Mouse (Mus musculus): ENCODE measurements at regions not wholly inside any gene's neighbourhood (a gene's known extent, or its start where the extent isn't known, plus 50 kb on each side); places are given as distances from the start of the nearest gene placed in this dataset.

DNA sequence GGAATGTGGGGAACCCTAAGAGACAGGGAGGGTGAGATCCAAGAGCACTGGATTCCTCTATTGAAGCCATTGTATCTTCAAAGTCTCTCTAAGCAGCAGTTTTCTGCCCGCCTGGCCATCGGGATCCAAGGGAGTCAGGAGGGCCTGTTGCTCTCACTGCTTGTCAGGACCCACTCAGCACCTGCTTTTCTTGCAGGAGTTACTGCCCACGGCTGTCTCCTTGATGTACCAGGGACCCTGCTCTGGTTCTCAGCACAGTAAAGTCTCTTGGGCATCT lies 224.2 kb downstream of the Cdc5l start:
- H3K4me2 ChIP-seq (ENCODE audit: low read length), result no peak overlapping the region
- H3K4me3 ChIP-seq (ENCODE audit: low read depth, low read length), result no peak overlapping the region
- no peaks in the 10 kb centered on the region for H3K4me1 ChIP-seq (ENCODE audit: control insufficient read depth, insufficient read depth, low read length)
- H3K27me3 ChIP-seq (replicated peaks; ENCODE audit: control insufficient read depth, insufficient read depth, low read length), result no peaks in the 10 kb centered on the region
- DNase-seq (ENCODE audit: low spot score) (no peak), ATAC-seq (no peak)
- WGBS, result 77% methylated on average over 3 of the region's 3 CpGs
- H3K9ac ChIP-seq (ENCODE audit: low read length), result no peak overlapping the region
- no peaks in the 10 kb centered on the region for H3K36me3 ChIP-seq (ENCODE audit: control insufficient read depth, insufficient read depth, low read length)
- H3K27ac ChIP-seq (ENCODE audit: low read depth, low read length), result no peak overlapping the region
- H3K9me3 ChIP-seq (replicated peaks; ENCODE audit: control insufficient read depth, low read length), result no peaks in the 10 kb centered on the region

DNA sequence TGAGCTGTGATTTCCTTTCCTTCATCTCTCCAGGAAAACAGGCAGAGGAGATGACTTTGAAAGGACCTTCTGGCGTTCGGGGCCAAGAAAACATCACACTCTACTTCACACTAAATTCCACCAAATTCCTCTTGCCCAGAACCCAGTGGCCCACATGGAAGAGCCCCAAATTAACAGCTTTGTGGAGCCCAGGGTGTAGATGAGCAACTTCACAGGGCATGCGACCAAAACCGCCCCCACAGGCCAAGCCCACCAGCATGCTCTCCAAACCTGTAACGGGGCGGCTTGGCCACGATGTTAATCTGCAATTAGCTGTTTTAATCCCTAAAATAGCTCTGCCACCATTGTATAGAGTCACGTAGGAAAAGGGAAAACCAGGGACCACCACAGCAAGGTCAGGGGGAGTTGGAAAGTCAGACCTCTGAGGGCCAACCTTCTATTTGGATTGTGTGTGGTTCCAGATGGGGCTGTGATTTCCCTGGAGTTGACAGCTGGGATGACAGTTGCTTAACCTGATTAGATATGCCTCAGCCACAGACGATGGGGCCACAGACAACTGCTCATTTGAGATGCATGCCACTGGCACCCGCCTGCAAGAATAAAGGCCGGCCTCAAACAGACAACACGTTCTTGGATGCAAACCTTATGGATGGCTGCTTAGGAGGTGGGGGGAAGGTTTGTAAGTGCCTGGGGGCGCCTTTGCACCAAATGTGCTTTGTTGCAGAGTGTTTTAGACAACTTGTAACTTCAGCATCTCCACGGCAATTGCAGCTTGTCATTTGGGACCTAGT lies 224.7 kb downstream of the Cdc5l start:
- H3K36me3 ChIP-seq (ENCODE audit: control insufficient read depth, insufficient read depth, low read length), result no peaks in the 10 kb centered on the region
- no peaks in the 10 kb centered on the region for H3K27me3 ChIP-seq (replicated peaks; ENCODE audit: control insufficient read depth, insufficient read depth, low read length)
- H3K9ac ChIP-seq (ENCODE audit: low read length), result no peak overlapping the region
- ATAC-seq, result no peak
- no peak overlapping the region for H3K4me2 ChIP-seq (ENCODE audit: low read length)
- no peaks in the 10 kb centered on the region for H3K9me3 ChIP-seq (replicated peaks; ENCODE audit: control insufficient read depth, low read length)
- 45% methylated on average over 14 of the region's 14 CpGs for WGBS
- no peak overlapping the region for H3K4me3 ChIP-seq (ENCODE audit: low read depth, low read length)
- H3K27ac ChIP-seq (ENCODE audit: low read depth, low read length), result no peak overlapping the region
- peak; percentile 13 for DNase-seq (ENCODE audit: low spot score)
- H3K4me1 ChIP-seq (ENCODE audit: control insufficient read depth, insufficient read depth, low read length), result no peaks in the 10 kb centered on the region

DNA sequence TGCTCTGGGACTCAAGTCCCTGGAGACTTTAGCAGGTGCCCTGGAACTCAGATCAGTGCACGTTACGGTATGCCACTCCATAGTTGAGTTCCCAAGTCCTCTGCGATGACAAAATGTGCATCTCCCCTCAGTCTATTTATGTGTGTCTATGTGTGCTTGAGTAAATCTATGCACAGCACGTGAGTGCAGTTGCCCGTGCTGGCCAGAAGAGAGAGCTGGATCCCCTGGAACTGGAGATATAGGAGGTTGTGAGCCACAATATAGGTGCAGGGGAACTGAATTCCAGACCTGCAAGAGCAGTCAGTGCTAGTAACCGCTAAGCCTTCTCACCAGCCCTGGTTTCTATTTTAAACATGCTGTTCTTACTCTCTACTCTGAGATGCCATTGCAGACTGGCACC lies 237.8 kb downstream of the Cdc5l start:
- DNase-seq (ENCODE audit: low spot score) (no peak), ATAC-seq (no peak)
- H3K27me3 ChIP-seq (replicated peaks; ENCODE audit: control insufficient read depth, insufficient read depth, low read length), result no peaks in the 10 kb centered on the region
- 92% methylated on average over 6 of the region's 6 CpGs for WGBS
- no peak overlapping the region for H3K4me3 ChIP-seq (ENCODE audit: low read depth, low read length)
- no peak overlapping the region for H3K9ac ChIP-seq (ENCODE audit: low read length)
- no peak overlapping the region for H3K4me2 ChIP-seq (ENCODE audit: low read length)
- H3K9me3 ChIP-seq (replicated peaks; ENCODE audit: control insufficient read depth, low read length), result no peaks in the 10 kb centered on the region
- no peak overlapping the region for H3K27ac ChIP-seq (ENCODE audit: low read depth, low read length)
- H3K36me3 ChIP-seq (ENCODE audit: control insufficient read depth, insufficient read depth, low read length), result no peaks in the 10 kb centered on the region
- no peaks in the 10 kb centered on the region for H3K4me1 ChIP-seq (ENCODE audit: control insufficient read depth, insufficient read depth, low read length)

DNA sequence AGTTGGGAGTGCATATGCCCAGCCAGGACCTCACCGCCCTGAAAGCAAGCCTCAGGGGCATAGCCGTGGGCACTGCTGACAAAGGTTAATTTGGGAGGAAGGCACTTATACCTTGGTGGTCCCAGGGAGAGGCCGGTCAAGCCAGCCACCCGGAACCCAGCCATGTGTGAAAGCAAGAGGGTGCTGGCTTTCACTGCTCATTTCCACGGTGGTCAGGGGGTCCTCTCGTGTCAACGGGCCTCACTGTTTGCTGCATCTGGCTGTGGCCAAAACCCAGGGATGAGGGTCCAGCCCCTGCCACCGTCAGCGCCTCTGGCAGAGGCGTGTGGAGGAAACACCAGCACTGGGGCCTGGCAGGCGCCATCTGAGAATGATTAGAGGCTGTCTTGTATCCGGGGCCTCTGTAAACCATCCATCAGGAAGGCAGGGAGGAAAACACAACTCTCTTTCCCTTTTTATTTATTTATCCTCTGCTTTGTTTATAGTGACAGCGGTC lies 238.7 kb downstream of the Cdc5l start:
- WGBS, result 79% methylated on average over 13 of the region's 13 CpGs
- no peak overlapping the region for H3K27ac ChIP-seq (ENCODE audit: low read depth, low read length)

DNA sequence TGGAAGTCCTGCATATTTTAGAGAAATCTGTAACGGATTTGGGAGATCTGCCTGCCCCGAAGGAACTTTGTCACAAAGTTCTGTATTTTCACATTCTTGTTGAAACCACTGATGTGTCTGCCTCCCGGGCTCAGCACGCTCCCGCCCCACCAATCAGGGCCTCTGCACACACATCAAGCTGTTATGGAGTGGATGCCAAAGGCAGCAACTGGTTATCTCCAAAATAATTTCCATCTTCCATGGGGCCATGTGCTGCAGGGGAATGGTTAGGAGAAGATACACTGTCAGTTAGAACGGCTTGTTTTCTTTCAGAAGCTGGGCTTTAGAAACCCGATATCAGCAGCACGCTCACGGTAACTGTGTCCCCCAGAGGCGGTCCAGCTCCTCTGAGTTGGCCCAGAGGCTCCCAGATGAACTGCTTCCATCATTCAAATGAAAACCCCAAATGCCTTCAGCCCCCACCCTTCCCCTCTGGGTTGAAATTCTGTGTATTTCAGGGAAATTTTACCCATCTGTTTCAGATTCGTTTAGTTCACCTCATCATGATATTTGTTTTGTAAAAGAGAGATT lies 240.0 kb downstream of the Cdc5l start:
- no peak overlapping the region for H3K9ac ChIP-seq (ENCODE audit: low read length)
- H3K36me3 ChIP-seq (ENCODE audit: control insufficient read depth, insufficient read depth, low read length), result no peaks in the 10 kb centered on the region
- no peaks in the 10 kb centered on the region for H3K9me3 ChIP-seq (replicated peaks; ENCODE audit: control insufficient read depth, low read length)
- DNase-seq (ENCODE audit: low spot score) (no peak), ATAC-seq (no peak)
- H3K4me2 ChIP-seq (ENCODE audit: low read length), result no peak overlapping the region
- WGBS, result 71% methylated on average over 11 of the region's 11 CpGs
- no peak overlapping the region for H3K27ac ChIP-seq (ENCODE audit: low read depth, low read length)
- H3K4me3 ChIP-seq (ENCODE audit: low read depth, low read length), result no peak overlapping the region
- no peaks in the 10 kb centered on the region for H3K4me1 ChIP-seq (ENCODE audit: control insufficient read depth, insufficient read depth, low read length)
- no peaks in the 10 kb centered on the region for H3K27me3 ChIP-seq (replicated peaks; ENCODE audit: control insufficient read depth, insufficient read depth, low read length)

More for the DNA sequence above, 238.7 kb downstream of the Cdc5l start:
- Histone ChIP-seq H3K27me3 (replicated peaks; ENCODE audit: control insufficient read depth, insufficient read depth, low read length) (no peaks in the 10 kb centered on the region), H3K4me2 (ENCODE audit: low read length) (no peak overlapping the region), H3K4me3 (ENCODE audit: low read depth, low read length) (no peak overlapping the region), H3K9me3 (replicated peaks; ENCODE audit: control insufficient read depth, low read length) (no peaks in the 10 kb centered on the region), H3K4me1 (ENCODE audit: control insufficient read depth, insufficient read depth, low read length) (no peaks in the 10 kb centered on the region), H3K9ac (ENCODE audit: low read length) (no peak overlapping the region), H3K36me3 (ENCODE audit: control insufficient read depth, insufficient read depth, low read length) (no peaks in the 10 kb centered on the region)
- ATAC-seq, result no peak
- DNase-seq (ENCODE audit: low spot score), result no peak

DNA sequence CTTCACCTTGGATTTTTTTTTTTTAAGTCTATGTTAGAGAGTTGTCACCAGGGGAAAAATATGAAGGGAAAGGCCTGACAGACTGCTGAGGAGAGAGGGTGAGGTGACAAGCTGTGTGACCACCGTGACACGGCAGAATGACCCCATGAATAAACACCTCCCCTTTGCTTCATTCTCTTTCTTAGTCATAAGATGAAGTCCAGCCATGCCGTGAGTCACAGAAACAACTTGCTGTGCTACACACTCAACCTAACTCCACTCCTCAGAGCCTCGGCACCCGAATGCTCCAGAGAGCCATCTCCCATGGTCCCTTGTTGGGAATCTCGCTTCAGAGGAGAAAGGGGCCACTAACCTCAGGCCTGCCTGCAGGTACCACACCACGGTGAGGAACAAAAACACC lies 246.1 kb downstream of the Cdc5l start:
- Histone ChIP-seq H3K4me1 (ENCODE audit: control insufficient read depth, insufficient read depth, low read length) (no peaks in the 10 kb centered on the region), H3K9me3 (replicated peaks; ENCODE audit: control insufficient read depth, low read length) (no peaks in the 10 kb centered on the region), H3K4me2 (ENCODE audit: low read length) (no peak overlapping the region), H3K4me3 (ENCODE audit: low read depth, low read length) (no peak overlapping the region), H3K27ac (ENCODE audit: low read depth, low read length) (no peak overlapping the region), H3K27me3 (replicated peaks; ENCODE audit: control insufficient read depth, insufficient read depth, low read length) (no peaks in the 10 kb centered on the region), H3K9ac (ENCODE audit: low read length) (no peak overlapping the region), H3K36me3 (ENCODE audit: control insufficient read depth, insufficient read depth, low read length) (no peaks in the 10 kb centered on the region)
- ATAC-seq (no peak), DNase-seq (ENCODE audit: low spot score) (no peak)
- 87% methylated on average over 7 of the region's 7 CpGs for WGBS

DNA sequence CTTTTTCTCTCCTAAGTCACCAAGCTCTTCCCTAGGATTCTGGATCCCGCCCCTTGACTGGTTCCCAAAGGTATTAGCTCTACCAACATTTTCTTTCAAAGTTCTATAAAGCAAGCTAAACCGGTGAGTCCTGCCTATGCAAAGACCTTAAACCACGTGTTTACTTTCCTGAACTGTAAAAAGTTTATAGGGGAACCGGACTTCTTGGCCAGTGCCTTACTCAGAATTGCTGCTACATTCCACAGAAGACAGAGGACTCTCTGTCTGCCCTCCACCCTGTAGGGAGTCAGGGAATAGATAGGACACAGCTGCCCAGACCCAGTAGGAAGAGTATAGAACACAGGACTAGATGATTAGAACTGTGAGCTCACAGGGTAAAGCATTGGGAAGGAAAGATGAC lies 257.2 kb downstream of the Cdc5l start:
- Histone ChIP-seq H3K9ac (ENCODE audit: low read length) (no peak overlapping the region), H3K36me3 (ENCODE audit: control insufficient read depth, insufficient read depth, low read length) (no peaks in the 10 kb centered on the region), H3K9me3 (replicated peaks; ENCODE audit: control insufficient read depth, low read length) (no peaks in the 10 kb centered on the region), H3K4me2 (ENCODE audit: low read length) (no peak overlapping the region), H3K27ac (ENCODE audit: low read depth, low read length) (no peak overlapping the region), H3K4me3 (ENCODE audit: low read depth, low read length) (no peak overlapping the region), H3K4me1 (ENCODE audit: control insufficient read depth, insufficient read depth, low read length) (no peaks in the 10 kb centered on the region), H3K27me3 (replicated peaks; ENCODE audit: control insufficient read depth, insufficient read depth, low read length) (no peaks in the 10 kb centered on the region)
- DNase-seq (ENCODE audit: low spot score) (no peak), ATAC-seq (no peak)
- WGBS, result 79% methylated on average over 4 of the region's 4 CpGs

DNA sequence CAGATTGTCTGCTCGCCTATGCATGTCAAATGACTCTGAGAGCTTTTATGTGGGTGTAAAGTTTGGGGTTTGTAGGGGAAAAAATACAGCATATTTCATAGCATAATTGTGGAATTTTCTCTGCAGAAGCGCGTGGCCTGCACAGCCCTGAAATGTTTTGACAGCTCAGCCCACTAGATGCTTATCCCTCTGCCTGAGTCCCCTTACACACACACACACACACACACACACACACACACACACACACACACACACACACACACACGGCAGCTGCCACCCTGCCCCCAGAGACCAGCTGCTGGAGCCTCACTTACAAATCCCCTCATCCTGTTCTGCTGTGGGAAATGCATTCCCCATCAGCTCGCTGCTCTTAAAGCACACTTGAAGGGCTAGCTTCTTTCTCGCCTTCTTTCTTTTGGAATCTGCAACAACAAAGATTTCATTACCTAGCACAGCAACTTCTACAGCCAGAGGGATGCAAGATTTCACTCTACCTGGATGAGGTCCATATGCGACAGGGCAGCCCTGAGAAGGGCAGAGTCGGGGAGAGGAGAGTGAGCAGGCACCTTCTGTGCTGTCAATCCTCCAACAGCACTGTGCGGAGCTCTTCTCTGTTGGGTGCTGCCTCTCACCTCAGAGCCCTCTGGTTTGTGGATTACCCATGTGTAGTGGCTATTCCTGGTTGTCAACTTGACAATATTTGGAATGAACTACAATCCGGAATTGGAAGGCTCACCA lies 264.1 kb downstream of the Cdc5l start:
- Histone ChIP-seq H3K9me3 (replicated peaks; ENCODE audit: control insufficient read depth, low read length) (no peaks in the 10 kb centered on the region), H3K4me1 (ENCODE audit: control insufficient read depth, insufficient read depth, low read length) (peaks cover 2% of the 10 kb centered on the region; the same call in 1 of the 2 replicates), H3K4me3 (ENCODE audit: low read depth, low read length) (no peak overlapping the region), H3K4me2 (ENCODE audit: low read length) (no peak overlapping the region), H3K27me3 (replicated peaks; ENCODE audit: control insufficient read depth, insufficient read depth, low read length) (no peaks in the 10 kb centered on the region), H3K36me3 (ENCODE audit: control insufficient read depth, insufficient read depth, low read length) (no peaks in the 10 kb centered on the region), H3K27ac (ENCODE audit: low read depth, low read length) (no peak overlapping the region; the same call in 1 of the 2 replicates), H3K9ac (ENCODE audit: low read length) (no peak overlapping the region)
- WGBS, result 65% methylated on average over 10 of the region's 10 CpGs
- peak; percentile 46 for DNase-seq (ENCODE audit: low spot score)
- peak; percentile 74 for ATAC-seq
